Mouse (Mus musculus): ENCODE data around the gene Col4a3bp.

DNA sequence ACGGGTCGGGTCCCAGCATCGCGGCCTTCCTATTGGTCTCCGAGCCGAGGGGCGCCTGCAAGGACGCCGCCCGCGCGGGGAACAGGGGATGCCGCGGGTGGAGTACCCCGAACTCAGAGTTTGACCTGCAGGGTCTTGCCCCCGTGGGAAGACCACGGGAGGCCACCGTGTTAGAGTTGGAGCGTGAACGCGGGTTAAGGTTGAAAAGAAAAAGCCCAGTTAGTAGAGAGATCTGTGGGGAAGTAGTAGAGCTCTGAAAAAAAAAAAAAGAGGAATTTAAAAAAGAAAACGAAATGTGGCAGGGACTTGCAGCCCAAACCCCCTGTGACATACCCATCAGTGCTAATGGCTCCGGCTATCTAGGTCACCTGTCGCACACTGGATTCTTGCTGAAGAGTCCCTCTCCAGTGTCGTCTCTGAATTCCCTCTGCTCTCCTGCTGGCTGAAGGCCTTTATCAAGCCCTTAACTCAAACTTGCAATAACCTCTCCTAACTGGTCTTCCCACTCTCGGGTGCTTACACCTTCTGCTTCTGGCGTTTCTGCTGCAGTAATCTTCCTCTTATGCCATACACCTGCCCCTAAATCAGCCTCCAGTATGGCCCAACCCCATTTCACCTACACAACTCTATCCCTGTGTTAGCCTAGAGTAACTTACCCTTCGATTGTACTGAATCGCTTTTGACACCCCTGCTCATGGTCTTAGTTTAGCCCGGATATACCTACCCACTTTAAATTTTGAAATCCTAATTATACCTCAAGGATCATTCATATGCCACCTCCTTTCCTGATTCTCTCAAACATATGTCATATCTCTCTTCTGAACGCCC, 128.9 kb downstream of the Col4a3bp start:
- TF ChIP-seq CTCF (IDR thresholded peaks at IDR 0.05; ENCODE audit: control insufficient read depth, insufficient read depth, insufficient read length) (no peak), USF1 (IDR thresholded peaks at IDR 0.05; ENCODE audit: low read depth) (no peak), CEBPB (IDR thresholded peaks at IDR 0.05; ENCODE audit: low read depth) (no peak), MAX (IDR thresholded peaks at IDR 0.05) (no peak)
